Mouse (Mus musculus) heart, adult 11 months (tissue): ENCODE measurements around the gene Nacc2.

Experiments used
- DNase-seq: peaks from one replicate; pipeline ENCODE4 v3.0.0; 2022

The Nacc2 gene

GRCm38 (mm10) chr2:26139034-26139544, 16.1 kb upstream of the Nacc2 start:
- peak; percentile 92 for DNase-seq

GRCm38 (mm10) chr2:26138252-26139033, 15.4 kb upstream of the Nacc2 start:
- DNase-seq = peak; percentile 92

GRCm38 (mm10) chr2:26134591-26134990, 11.6 kb upstream of the Nacc2 start:
- DNase-seq = peak; percentile 73

- peak; percentile 99 for DNase-seq
Measured at GRCm38 (mm10) chr2:26132628-26133551, 9.9 kb upstream of the Nacc2 start.

GRCm38 (mm10) chr2:26131327-26131726, 8.3 kb upstream of the Nacc2 start:
- DNase-seq = peak; percentile 86

- DNase-seq = peak; percentile 88
Measured at GRCm38 (mm10) chr2:26129962-26130361, 6.9 kb upstream of the Nacc2 start.

GRCm38 (mm10) chr2:26129346-26129745, 6.3 kb upstream of the Nacc2 start:
- peak; percentile 87 for DNase-seq

GRCm38 (mm10) chr2:26122171-26123078, 595 bp downstream of the Nacc2 start:
- peak; percentile 98 for DNase-seq

- DNase-seq = peak; percentile 91
Measured at GRCm38 (mm10) chr2:26121541-26122083, 1.4 kb downstream of the Nacc2 start.

GRCm38 (mm10) chr2:26119626-26120025, 3.4 kb downstream of the Nacc2 start:
- peak; percentile 87 for DNase-seq

GRCm38 (mm10) chr2:26119310-26119592, 3.8 kb downstream of the Nacc2 start:
- no peak for DNase-seq

- peak; percentile 95 for DNase-seq
Measured at GRCm38 (mm10) chr2:26118584-26119309, 4.3 kb downstream of the Nacc2 start.

GRCm38 (mm10) chr2:26117580-26117979, 5.4 kb downstream of the Nacc2 start:
- DNase-seq = no peak

- DNase-seq = no peak
Measured at GRCm38 (mm10) chr2:26116550-26116949, 6.5 kb downstream of the Nacc2 start.

- DNase-seq = no peak
Measured at GRCm38 (mm10) chr2:26115215-26115614, 7.8 kb downstream of the Nacc2 start.

GRCm38 (mm10) chr2:26108237-26108636, 14.8 kb downstream of the Nacc2 start:
- no peak for DNase-seq

- peak; percentile 94 for DNase-seq
Measured at GRCm38 (mm10) chr2:26107011-26107410, 16.0 kb downstream of the Nacc2 start.

- DNase-seq = no peak
Measured at GRCm38 (mm10) chr2:26106233-26106632, 16.8 kb downstream of the Nacc2 start.

- DNase-seq = peak; percentile 71
Measured at GRCm38 (mm10) chr2:26100296-26100695, 22.7 kb downstream of the Nacc2 start.

- DNase-seq = peak; percentile 80
Measured at GRCm38 (mm10) chr2:26099851-26100250, 23.2 kb downstream of the Nacc2 start.

GRCm38 (mm10) chr2:26099260-26099659, 23.8 kb downstream of the Nacc2 start:
- DNase-seq = peak; percentile 83

- peak; percentile 72 for DNase-seq
Measured at GRCm38 (mm10) chr2:26093897-26094296, 29.1 kb downstream of the Nacc2 start.
